Mouse (Mus musculus) CH12.LX (cell line): ENCODE results near the gene Pus1. TPM values are rescaled to one million over a fixed set of nuclear protein-coding genes. Genes with fewer than 3 reads are reported as not detected.
"Not testable (repeated sequence)": the region's sequence is repeated elsewhere in the genome, so short reads cannot be mapped to it uniquely, and the experiment has no call there.

Source experiments
- DNase-seq: peaks from one replicate; pipeline ENCODE4 v3.0.0-alpha.2; 2013; ENCODE audit errors: extremely low read depth
- H3K27ac ChIP-seq: 2 replicates; pipeline ENCODE4 v1.5.1; 2012; ENCODE audit warnings: low read depth, mild to moderate bottlenecking, control low read depth, moderate library complexity; ENCODE audit not compliant: insufficient read depth
- H3K27me3 ChIP-seq: replicated peaks from 2 replicates; pipeline ENCODE3; 2012; ENCODE audit warnings: inconsistent platforms
- H3K36me3 ChIP-seq, 2 experiments: replicated peaks in 1 of 2; 2 replicates each; pipeline versions ENCODE3 to v1.6.1; 2012; ENCODE audit warnings: inconsistent platforms in 1 of 2, low read length in 1 of 2, mild to moderate bottlenecking in 1 of 2, mixed read lengths in 1 of 2, moderate library complexity in 1 of 2; ENCODE audit not compliant: control insufficient read depth in 1 of 2, insufficient read depth in 1 of 2
- H3K4me1 ChIP-seq, 2 experiments: 2 replicates each; pipeline ENCODE4 v1.6.1; 2012; ENCODE audit warnings: inconsistent platforms in 1 of 2, moderate library complexity in 1 of 2; ENCODE audit not compliant: insufficient read depth in 2 of 2, control insufficient read depth in 1 of 2
- H3K4me2 ChIP-seq: 2 replicates; pipeline ENCODE4 v1.6.1; 2012; ENCODE audit warnings: low read depth, mild to moderate bottlenecking, control low read depth; ENCODE audit not compliant: poor library complexity, insufficient read depth, severe bottlenecking
- H3K4me3 ChIP-seq, 3 experiments: fragments of 150-350 bp in 1 of 3; sonication (generic) in 1 of 3; replicated peaks in 1 of 3; 2 replicates each; pipeline versions ENCODE3 to v1.5.1; 2011 to 2012; ENCODE audit warnings: low read depth in 2 of 3, low read length in 2 of 3, mild to moderate bottlenecking in 2 of 3, moderate library complexity in 2 of 3, control low read depth in 1 of 3, improper control_type of control experiment in 1 of 3, inconsistent platforms in 1 of 3, mixed read lengths in 1 of 3; ENCODE audit not compliant: poor library complexity in 1 of 3
- H3K79me2 ChIP-seq: replicated peaks from 2 replicates; pipeline ENCODE4 v1.6.1; 2012; ENCODE audit warnings: mild to moderate bottlenecking, moderate library complexity; ENCODE audit not compliant: control insufficient read depth, poor library complexity, insufficient read depth, severe bottlenecking; ENCODE audit errors: extremely low read depth
- H3K9ac ChIP-seq: 2 replicates; pipeline ENCODE4 v1.6.1; 2012; ENCODE audit warnings: low read depth, mild to moderate bottlenecking, control low read depth, moderate library complexity; ENCODE audit not compliant: insufficient read depth
- H3K9me3 ChIP-seq: replicated peaks from 2 replicates; pipeline ENCODE3; 2012; ENCODE audit warnings: low read length, inconsistent platforms, mixed read lengths
- BHLHE40 ChIP-seq: IDR thresholded peaks from 2 replicates; pipeline ENCODE4 v1.6.1; 2011; ENCODE audit warnings: mild to moderate bottlenecking, low read depth, low read length, improper control_type of control experiment
- CTCF ChIP-seq, 2 experiments: IDR thresholded peaks in 1 of 2; conservative IDR thresholded peaks in 1 of 2; 2 replicates each; pipeline ENCODE4 v1.5.1; 2011 to 2012; ENCODE audit warnings: low read depth in 2 of 2, low read length in 2 of 2, improper control_type of control experiment in 1 of 2, inconsistent platforms in 1 of 2, mild to moderate bottlenecking in 1 of 2, moderate library complexity in 1 of 2
- ELF1 ChIP-seq: IDR thresholded peaks from 2 replicates; pipeline ENCODE4 v1.6.1; 2014; ENCODE audit warnings: low read depth, mild to moderate bottlenecking, inconsistent platforms, low read length, improper control_type of control experiment
- EP300 ChIP-seq: IDR thresholded peaks from 2 replicates; pipeline ENCODE4 v1.6.1; 2011; ENCODE audit warnings: low read length, improper control_type of control experiment
- ETS1 ChIP-seq: conservative IDR thresholded peaks from 2 replicates; pipeline ENCODE4 v1.6.1; 2012; ENCODE audit warnings: low read depth, mild to moderate bottlenecking, inconsistent platforms, low read length, improper control_type of control experiment, moderate library complexity
- GABPA ChIP-seq: IDR thresholded peaks from 2 replicates; pipeline ENCODE4 v1.6.1; 2012; ENCODE audit warnings: low read depth, low read length, improper control_type of control experiment, inconsistent platforms; ENCODE audit not compliant: insufficient replicate concordance
- IRF4 ChIP-seq: IDR thresholded peaks from 2 replicates; pipeline ENCODE4 v1.6.1; 2014; ENCODE audit warnings: low read depth, mild to moderate bottlenecking, inconsistent platforms, low read length, improper control_type of control experiment
- MAFK ChIP-seq: IDR thresholded peaks from 2 replicates; pipeline ENCODE4 v1.6.1; 2011; ENCODE audit warnings: low read length, improper control_type of control experiment; ENCODE audit not compliant: insufficient replicate concordance
- MAX ChIP-seq: IDR thresholded peaks from 2 replicates; pipeline ENCODE4 v1.6.1; 2011; ENCODE audit warnings: low read length, improper control_type of control experiment
- MAZ ChIP-seq: IDR thresholded peaks from 2 replicates; pipeline ENCODE4 v1.6.1; 2012; ENCODE audit warnings: low read depth, mild to moderate bottlenecking, inconsistent platforms, low read length, improper control_type of control experiment, moderate library complexity
- MYC ChIP-seq: IDR thresholded peaks from 2 replicates; pipeline ENCODE4 v1.6.1; 2011; ENCODE audit warnings: low read depth, mild to moderate bottlenecking, improper control_type of control experiment, low read length
- PAX5 ChIP-seq: IDR thresholded peaks from 2 replicates; pipeline ENCODE4 v1.6.1; 2012; ENCODE audit warnings: low read length, inconsistent platforms, mixed read lengths
- SMC3 ChIP-seq: IDR thresholded peaks from 2 replicates; pipeline ENCODE4 v1.6.1; 2011; ENCODE audit warnings: low read depth, low read length, improper control_type of control experiment
- USF1 ChIP-seq: IDR thresholded peaks from 2 replicates; pipeline ENCODE4 v1.6.1; 2014; ENCODE audit warnings: low read depth, mild to moderate bottlenecking, inconsistent platforms, low read length, improper control_type of control experiment
- ZC3H11A ChIP-seq: IDR thresholded peaks from 2 replicates; pipeline ENCODE4 v1.6.1; 2012; ENCODE audit warnings: low read depth, mild to moderate bottlenecking, inconsistent platforms, low read length, improper control_type of control experiment
- ZMIZ1 ChIP-seq: IDR thresholded peaks from 2 replicates; pipeline ENCODE4 v1.6.1; 2012; ENCODE audit warnings: low read depth, mild to moderate bottlenecking, inconsistent platforms, low read length, improper control_type of control experiment
- ZNF384 ChIP-seq: IDR thresholded peaks from 2 replicates; pipeline ENCODE4 v1.6.1; 2012; ENCODE audit warnings: low read depth, low read length, improper control_type of control experiment, inconsistent platforms
- dilution Hi-C: fragments of 300-500 bp; cut with MboI; formaldehyde crosslinking; loops from 2 replicates; pipeline ENCODE4 v1.14.3; 2020; ENCODE audit warnings: low sequenced_read_pairs; ENCODE audit not compliant: extremely low pct_unique_long_range_greater_than_20kb, extremely low pct_ligation_motif_present
- in situ Hi-C: fragments of 300-500 bp; cut with MboI; formaldehyde crosslinking; loops from 3 replicates; pipeline ENCODE4 v1.14.3; 2019; ENCODE audit warnings: low sequenced_read_pairs, low pct_ligation_motif_present, low pct_unique_long_range_greater_than_20kb, mixed read lengths
- polyA plus RNA-seq: library from polyadenylated mRNA; unstranded; fragments of >175 nt; gene quantifications from 2 replicates; pipeline ENCODE4 v1.2.1, GENCODE M21; 2012; ENCODE audit warnings: low read depth; ENCODE audit not compliant: insufficient read length
- total RNA-seq, 2 experiments: library from RNA; depleted of rRNA; stranded (reverse); fragments of 300-350 nt in 1 of 2; fragments of >200 nt in 1 of 2; gene quantifications; 2 replicates each; pipeline ENCODE4 v1.2.3; 2012 to 2014

Pus1 gene
- total and polyA plus RNA-seq, 3 experiments: 59.1 to 84.6 (median 72.4) TPM

GRCm38 (mm10) chr5:110774511-110774910, 5.9 kb downstream of the Pus1 start:
- H3K27ac ChIP-seq: no peak overlapping the region
- H3K4me1 ChIP-seq: peaks cover 5 to 41% of the 10 kb centered on the region in 2 experiments; a peak in 3 of 4 replicates
- TF ChIP-seq USF1: no peak
- TF ChIP-seq MAX: no peak
- no peak for TF ChIP-seq GABPA
- TF ChIP-seq MYC: no peak
- TF ChIP-seq BHLHE40: no peak
- no peak for TF ChIP-seq ZMIZ1
- TF ChIP-seq ZC3H11A: no peak
- TF ChIP-seq MAZ: no peak
- TF ChIP-seq ETS1: no peak
- no peak for TF ChIP-seq SMC3
- no peak for TF ChIP-seq MAFK
- TF ChIP-seq IRF4: no peak
- no peak for TF ChIP-seq CTCF (conservative IDR thresholded peaks at IDR 0.05 in 1 of 2, IDR thresholded peaks at IDR 0.05 in 1 of 2; ENCODE audit: low read depth in 2 of 2, low read length in 2 of 2)
- TF ChIP-seq PAX5: no peak
- TF ChIP-seq ELF1: no peak
- no peak for TF ChIP-seq EP300
- TF ChIP-seq ZNF384: no peak
- in situ Hi-C loops: no loop called here
- no peak for DNase-seq
- no peaks in the 10 kb centered on the region for H3K9me3 ChIP-seq
- dilution Hi-C loops: no loop called here
- peaks cover 53% of the 10 kb centered on the region for H3K79me2 ChIP-seq
- H3K9ac ChIP-seq: no peak overlapping the region
- no peak overlapping the region for H3K4me2 ChIP-seq
- H3K27me3 ChIP-seq: no peaks in the 10 kb centered on the region
- peaks cover 49 to 69% of the 10 kb centered on the region in 2 experiments for H3K36me3 ChIP-seq
- no peak overlapping the region for H3K4me3 ChIP-seq

- Histone ChIP-seq H3K4me1 (peaks cover 6 to 42% of the 10 kb centered on the region in 2 experiments), H3K36me3 (peaks cover 44 to 64% of the 10 kb centered on the region in 2 experiments), H3K79me2 (peaks cover 53% of the 10 kb centered on the region)
- H3K4me2 ChIP-seq, H3K9me3 ChIP-seq, H3K27ac ChIP-seq, H3K4me3 ChIP-seq, DNase-seq, dilution Hi-C loops, H3K27me3 ChIP-seq, H3K9ac ChIP-seq, in situ Hi-C loops: not testable (repeated sequence)
Observed at GRCm38 (mm10) chr5:110772945-110773344, 7.5 kb downstream of the Pus1 start.
